Mouse (Mus musculus): Measurements from ENCODE around the gene Sytl2. TPM values are rescaled to one million over a fixed set of nuclear protein-coding genes. Genes with fewer than 3 reads are reported as not detected.
A peak's percentile ranks its signal among the peaks of the same experiment; 100 is the strongest.

Sytl2 gene
- polyA plus RNA-seq, 1 experiment from 2014 or later, result 7.1 TPM

- Histone ChIP-seq H3K27ac (replicated peaks; ENCODE audit: low read depth, low read length) (peak within 1 kb of the TSS; percentile 64; the same call in 1 of the 2 replicates), H3K4me3 (replicated peaks; ENCODE audit: low read depth, low read length) (peak within 1 kb of the TSS; percentile 39), H3K4me2 (ENCODE audit: low read length) (peak within 1 kb of the TSS; percentile 63), H3K9ac (replicated peaks; ENCODE audit: low read length) (peak within 1 kb of the TSS; percentile 38), H3K27me3 (ENCODE audit: control insufficient read depth, insufficient read depth, low read length) (no peaks in the 10 kb centered on the region), H3K9me3 (ENCODE audit: control insufficient read depth, low read length) (no peaks in the 10 kb centered on the region), H3K4me1 (ENCODE audit: control insufficient read depth, insufficient read depth, low read length) (0 out of 2 replicates have a peak, but pooled peaks cover 3% of the 10 kb centered on the region), H3K36me3 (ENCODE audit: control insufficient read depth, insufficient read depth, low read length) (no peaks in the 10 kb centered on the region)
- WGBS, result 21% methylated on average over 29 of the region's 29 CpGs
- ATAC-seq (ENCODE audit: low FRiP score, low TSS enrichment), result peak; percentile 100
- peak; percentile 93 for DNase-seq
Measured at GRCm38 (mm10) chr7:90426020-90427001, 124.3 kb downstream of the Sytl2 start, which contains the start of gene Ccdc89. Gene Ccdc89, plus strand, starts transcription at chr7:90426577.

GRCm38 (mm10) chr7:90427006-90427405 lies 125.0 kb downstream of the Sytl2 start:
- DNase-seq, result no peak
- Histone ChIP-seq H3K36me3 (ENCODE audit: control insufficient read depth, insufficient read depth, low read length) (no peaks in the 10 kb centered on the region), H3K27ac (replicated peaks; ENCODE audit: low read depth, low read length) (no peak overlapping the region), H3K9ac (replicated peaks; ENCODE audit: low read length) (peak overlapping the region; percentile 38), H3K4me1 (ENCODE audit: control insufficient read depth, insufficient read depth, low read length) (0 out of 2 replicates have a peak, but pooled peaks cover 3% of the 10 kb centered on the region), H3K27me3 (ENCODE audit: control insufficient read depth, insufficient read depth, low read length) (no peaks in the 10 kb centered on the region), H3K4me2 (ENCODE audit: low read length) (peak overlapping the region; percentile 63), H3K4me3 (replicated peaks; ENCODE audit: low read depth, low read length) (peak overlapping the region; percentile 39), H3K9me3 (ENCODE audit: control insufficient read depth, low read length) (no peaks in the 10 kb centered on the region)
- 71% methylated on average over 9 of the region's 9 CpGs for WGBS
- no peak for ATAC-seq (ENCODE audit: low FRiP score, low TSS enrichment)

- Histone ChIP-seq H3K36me3 (ENCODE audit: control insufficient read depth, insufficient read depth, low read length) (no peaks in the 10 kb centered on the region), H3K27ac (replicated peaks; ENCODE audit: low read depth, low read length) (no peak overlapping the region), H3K4me3 (replicated peaks; ENCODE audit: low read depth, low read length) (no peak overlapping the region), H3K9ac (replicated peaks; ENCODE audit: low read length) (no peak overlapping the region), H3K4me2 (ENCODE audit: low read length) (no peak overlapping the region), H3K4me1 (ENCODE audit: control insufficient read depth, insufficient read depth, low read length) (no peaks in the 10 kb centered on the region), H3K27me3 (ENCODE audit: control insufficient read depth, insufficient read depth, low read length) (no peaks in the 10 kb centered on the region), H3K9me3 (ENCODE audit: control insufficient read depth, low read length) (no peaks in the 10 kb centered on the region)
- no peak for DNase-seq
- ATAC-seq (ENCODE audit: low FRiP score, low TSS enrichment), result no peak
Measured at GRCm38 (mm10) chr7:90432221-90432620, 130.2 kb downstream of the Sytl2 start.

- no peaks in the 10 kb centered on the region for H3K36me3 ChIP-seq (ENCODE audit: control insufficient read depth, insufficient read depth, low read length)
- H3K27me3 ChIP-seq (ENCODE audit: control insufficient read depth, insufficient read depth, low read length), result no peaks in the 10 kb centered on the region
- H3K27ac ChIP-seq (replicated peaks; ENCODE audit: low read depth, low read length), result no peak overlapping the region
- no peaks in the 10 kb centered on the region for H3K9me3 ChIP-seq (ENCODE audit: control insufficient read depth, low read length)
- H3K4me3 ChIP-seq (replicated peaks; ENCODE audit: low read depth, low read length), result no peak overlapping the region
- WGBS, result 94% methylated on average over 4 of the region's 4 CpGs
- no peak for DNase-seq
- no peak overlapping the region for H3K4me2 ChIP-seq (ENCODE audit: low read length)
- no peak overlapping the region for H3K9ac ChIP-seq (replicated peaks; ENCODE audit: low read length)
- H3K4me1 ChIP-seq (ENCODE audit: control insufficient read depth, insufficient read depth, low read length), result no peaks in the 10 kb centered on the region
- ATAC-seq (ENCODE audit: low FRiP score, low TSS enrichment), result no peak
Measured at GRCm38 (mm10) chr7:90440044-90440443, 138.0 kb downstream of the Sytl2 start.

GRCm38 (mm10) chr7:90442070-90442469 lies 140.0 kb downstream of the Sytl2 start:
- peak overlapping the region; percentile 96 for H3K4me3 ChIP-seq (replicated peaks; ENCODE audit: low read depth, low read length)
- no peaks in the 10 kb centered on the region for H3K9me3 ChIP-seq (ENCODE audit: control insufficient read depth, low read length)
- H3K36me3 ChIP-seq (ENCODE audit: control insufficient read depth, insufficient read depth, low read length), result peaks cover under 1% of the 10 kb centered on the region; the same call in 1 of the 2 replicates
- H3K9ac ChIP-seq (replicated peaks; ENCODE audit: low read length), result peak overlapping the region; percentile 65
- peak overlapping the region; percentile 98 for H3K27ac ChIP-seq (replicated peaks; ENCODE audit: low read depth, low read length)
- H3K27me3 ChIP-seq (ENCODE audit: control insufficient read depth, insufficient read depth, low read length), result no peaks in the 10 kb centered on the region
- H3K4me1 ChIP-seq (ENCODE audit: control insufficient read depth, insufficient read depth, low read length), result peaks cover 7% of the 10 kb centered on the region; the same call in 1 of the 2 replicates
- peak; percentile 31; the same call in 1 of the 2 replicates for ATAC-seq (ENCODE audit: low FRiP score, low TSS enrichment)
- DNase-seq, result no peak
- WGBS, result 7% methylated on average over 4 of the region's 4 CpGs
- H3K4me2 ChIP-seq (ENCODE audit: low read length), result peak overlapping the region; percentile 93

GRCm38 (mm10) chr7:90442518-90443080 lies 140.5 kb downstream of the Sytl2 start, which contains the start of gene Crebzf:
Gene Crebzf, plus strand, starts transcription at chr7:90442729.
- H3K27ac ChIP-seq (replicated peaks; ENCODE audit: low read depth, low read length), result peak within 1 kb of the TSS; percentile 98
- H3K36me3 ChIP-seq (ENCODE audit: control insufficient read depth, insufficient read depth, low read length), result peaks cover 6% of the 10 kb centered on the region
- peaks cover 7% of the 10 kb centered on the region; the same call in 1 of the 2 replicates for H3K4me1 ChIP-seq (ENCODE audit: control insufficient read depth, insufficient read depth, low read length)
- H3K27me3 ChIP-seq (ENCODE audit: control insufficient read depth, insufficient read depth, low read length), result no peaks in the 10 kb centered on the region
- peak within 1 kb of the TSS; percentile 98 for H3K9ac ChIP-seq (replicated peaks; ENCODE audit: low read length)
- H3K9me3 ChIP-seq (ENCODE audit: control insufficient read depth, low read length), result no peaks in the 10 kb centered on the region
- H3K4me3 ChIP-seq (replicated peaks; ENCODE audit: low read depth, low read length), result peak within 1 kb of the TSS; percentile 96
- peak within 1 kb of the TSS; percentile 93 for H3K4me2 ChIP-seq (ENCODE audit: low read length)
- under 1% methylated on average over 54 of the region's 54 CpGs for WGBS
- peak; percentile 100 for DNase-seq
- peak; percentile 96 for ATAC-seq (ENCODE audit: low FRiP score, low TSS enrichment)

GRCm38 (mm10) chr7:90443101-90444091 lies 141.3 kb downstream of the Sytl2 start:
- WGBS, result under 1% methylated on average over 111 of the region's 123 CpGs
- H3K4me3 ChIP-seq (replicated peaks; ENCODE audit: low read depth, low read length), result peak overlapping the region; percentile 96
- ATAC-seq (ENCODE audit: low FRiP score, low TSS enrichment), result peak; percentile 75

GRCm38 (mm10) chr7:90444206-90444605 lies 142.2 kb downstream of the Sytl2 start:
- DNase-seq (peak; percentile 43), ATAC-seq (ENCODE audit: low FRiP score, low TSS enrichment) (no peak)
- Histone ChIP-seq H3K4me1 (ENCODE audit: control insufficient read depth, insufficient read depth, low read length) (peaks cover 7% of the 10 kb centered on the region; the same call in 1 of the 2 replicates), H3K4me3 (replicated peaks; ENCODE audit: low read depth, low read length) (peak overlapping the region; percentile 96), H3K27me3 (ENCODE audit: control insufficient read depth, insufficient read depth, low read length) (no peaks in the 10 kb centered on the region), H3K4me2 (ENCODE audit: low read length) (peak overlapping the region; percentile 93), H3K9ac (replicated peaks; ENCODE audit: low read length) (peak overlapping the region; percentile 98), H3K9me3 (ENCODE audit: control insufficient read depth, low read length) (no peaks in the 10 kb centered on the region), H3K27ac (replicated peaks; ENCODE audit: low read depth, low read length) (no peak overlapping the region), H3K36me3 (ENCODE audit: control insufficient read depth, insufficient read depth, low read length) (peaks cover 17% of the 10 kb centered on the region)
- 1% methylated on average over 6 of the region's 6 CpGs for WGBS

More at GRCm38 (mm10) chr7:90443101-90444091, 141.3 kb downstream of the Sytl2 start:
- DNase-seq, result peak; percentile 84
- H3K4me1 ChIP-seq (ENCODE audit: control insufficient read depth, insufficient read depth, low read length), result peaks cover 7% of the 10 kb centered on the region; the same call in 1 of the 2 replicates
- H3K4me2 ChIP-seq (ENCODE audit: low read length), result peak overlapping the region; percentile 93
- H3K36me3 ChIP-seq (ENCODE audit: control insufficient read depth, insufficient read depth, low read length), result peaks cover 13% of the 10 kb centered on the region
- H3K27me3 ChIP-seq (ENCODE audit: control insufficient read depth, insufficient read depth, low read length), result no peaks in the 10 kb centered on the region
- H3K27ac ChIP-seq (replicated peaks; ENCODE audit: low read depth, low read length), result peak overlapping the region; percentile 98
- peak overlapping the region; percentile 98 for H3K9ac ChIP-seq (replicated peaks; ENCODE audit: low read length)
- H3K9me3 ChIP-seq (ENCODE audit: control insufficient read depth, low read length), result no peaks in the 10 kb centered on the region
